Mouse (Mus musculus) frontal cortex, adult (tissue): Measurements from ENCODE around the gene Thap11.

ENCODE experiments used
- ATAC-seq: cut with Nextera tagmentation; 2 replicates; pipeline ENCODE4 v1.9.2; 2017; ENCODE audit warnings: mild to moderate bottlenecking, moderate library complexity, mixed read lengths; ENCODE audit not compliant: low TSS enrichment

Thap11 gene

GRCm38 (mm10) chr8:105900941-105901616, 46.1 kb downstream of the Thap11 start:
- no peak for ATAC-seq
